Mouse (Mus musculus): ENCODE results near the gene Gm12166. TPM values are rescaled to one million over a fixed set of nuclear protein-coding genes. Genes with fewer than 3 reads are reported as not detected.
A peak's percentile ranks its signal among the peaks of the same experiment; 100 is the strongest.

The Gm12166 gene
- total and polyA plus RNA-seq, 3 experiments: 0.92 to 7.5 (median 3.5) TPM

DNA sequence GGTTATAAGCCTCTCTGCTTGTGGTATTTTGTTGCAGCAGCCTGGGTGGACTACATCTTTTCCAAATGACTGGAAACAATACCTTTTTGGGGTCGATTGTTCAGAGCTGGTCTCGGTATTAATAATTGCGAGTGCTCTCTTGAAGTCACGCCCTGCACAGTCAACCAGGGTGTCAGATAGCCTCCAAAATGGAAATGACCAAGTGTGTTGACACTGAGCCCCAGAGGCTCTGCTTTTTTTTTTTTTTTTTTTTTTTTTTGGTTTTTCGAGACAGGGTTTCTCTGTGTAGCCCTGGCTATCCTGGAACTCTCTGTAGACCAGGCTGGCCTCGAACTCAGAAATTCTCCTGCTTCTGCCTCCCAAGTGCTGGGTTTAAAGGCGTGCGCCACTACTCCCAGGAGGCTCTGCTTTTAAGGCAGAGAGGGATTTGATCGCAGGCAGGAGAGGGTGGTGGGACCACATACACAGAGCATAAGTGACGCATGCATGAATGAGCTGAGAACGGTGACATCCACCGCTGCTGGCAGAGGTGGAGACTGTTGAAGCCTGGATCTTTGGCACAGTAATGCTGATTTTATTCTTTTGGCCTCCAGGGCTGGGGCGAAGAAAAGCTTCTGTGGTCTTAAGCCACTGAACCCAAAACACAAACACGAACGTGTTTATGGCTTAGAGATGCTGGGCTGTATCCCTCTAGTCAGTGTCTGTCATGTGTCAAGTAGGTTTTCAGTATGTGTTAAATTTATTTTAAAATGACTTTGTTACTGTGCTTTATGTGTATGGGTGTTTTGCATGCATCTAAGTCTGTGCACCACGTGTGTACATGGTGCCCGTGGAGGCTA, 21.9 kb upstream of the Gm12166 start:
- no peak for DNase-seq

DNA sequence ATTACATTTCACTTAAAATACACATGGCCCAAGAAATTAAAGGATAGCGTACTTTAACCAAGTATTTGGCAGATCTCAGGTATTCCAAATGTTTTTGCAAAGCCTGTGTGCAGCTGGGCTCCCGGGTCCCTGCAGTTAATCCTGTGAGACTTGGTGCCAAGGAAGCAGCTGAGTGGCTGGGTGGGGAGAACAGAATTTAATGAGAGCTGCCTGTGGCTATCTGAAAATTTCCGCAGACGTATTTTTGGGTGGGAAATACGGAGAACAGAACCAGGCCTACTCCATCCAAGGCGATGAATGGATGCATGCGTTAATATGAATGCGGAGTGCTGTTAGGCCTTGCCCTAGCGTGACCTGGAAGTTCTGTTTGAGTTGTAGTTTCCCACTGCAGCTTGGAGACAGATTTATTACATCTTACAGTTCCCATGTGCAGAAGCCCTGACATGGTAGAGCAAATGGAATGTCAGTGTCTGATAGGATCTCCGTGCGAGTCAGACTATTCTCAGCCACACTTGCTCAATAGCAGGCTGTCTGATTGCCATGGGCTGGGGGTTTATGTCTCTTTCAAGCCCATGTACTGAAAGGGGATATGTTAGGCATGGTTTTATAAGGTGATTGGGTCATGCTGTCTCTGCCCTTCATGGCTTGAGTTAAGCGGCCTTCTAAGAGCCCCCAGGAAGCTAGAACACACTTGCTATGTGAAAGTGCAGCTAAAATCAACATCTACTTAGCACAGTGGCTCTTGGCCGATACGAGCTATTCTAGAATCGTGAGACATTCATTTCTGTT, 21.1 kb upstream of the Gm12166 start:
- no peak for DNase-seq

DNA sequence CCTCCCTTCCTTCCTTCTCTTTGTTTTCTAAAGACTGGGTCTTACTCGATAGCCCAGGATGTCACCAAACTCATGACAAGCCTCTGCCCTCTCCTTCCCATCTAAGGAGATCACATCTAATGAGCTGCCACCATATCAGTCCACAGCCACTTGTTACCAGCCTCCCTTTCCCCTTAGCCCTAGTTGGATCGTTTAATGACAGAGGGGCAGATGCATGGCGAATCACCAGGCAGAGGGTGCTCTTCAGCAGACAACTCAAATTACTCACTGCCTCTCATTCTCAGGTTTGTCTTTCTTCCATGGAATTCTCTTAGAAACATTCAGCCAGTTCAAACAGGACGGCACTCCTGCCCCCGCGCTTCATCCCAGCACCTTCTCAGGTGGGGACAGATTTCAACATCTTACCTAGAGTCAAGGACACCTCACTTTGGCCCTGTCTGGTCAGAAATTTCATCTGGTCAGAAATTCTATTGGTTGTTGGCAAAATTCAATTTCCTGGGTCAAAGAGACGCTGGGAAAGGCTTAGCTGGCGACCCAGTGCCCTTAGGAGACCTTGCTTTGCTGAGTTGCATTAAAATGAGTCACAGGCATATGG, 20.4 kb upstream of the Gm12166 start:
- no peak for DNase-seq

GRCm38 (mm10) chr11:46070789-46071188, 18.7 kb upstream of the Gm12166 start:
- no peak for DNase-seq

DNA sequence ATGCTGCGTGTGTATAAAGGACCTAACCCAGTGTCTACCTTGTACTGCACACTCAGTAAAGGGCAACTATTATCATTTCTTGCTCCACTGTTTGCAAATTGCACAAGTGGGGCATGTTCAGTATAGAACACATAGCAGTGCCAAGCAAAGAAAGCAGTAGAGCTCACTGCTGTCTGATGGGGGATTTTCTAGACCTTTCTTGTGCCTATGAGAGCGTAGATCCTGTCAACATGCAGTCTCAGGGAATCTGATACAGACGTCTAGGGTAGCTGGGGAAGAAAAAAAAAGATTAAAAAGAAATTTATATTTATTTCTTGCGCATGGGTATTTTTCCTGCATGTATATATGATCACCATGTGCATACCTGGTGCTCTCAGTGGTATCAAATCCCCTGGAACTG, 18.0 kb upstream of the Gm12166 start:
- no peak for DNase-seq

DNA sequence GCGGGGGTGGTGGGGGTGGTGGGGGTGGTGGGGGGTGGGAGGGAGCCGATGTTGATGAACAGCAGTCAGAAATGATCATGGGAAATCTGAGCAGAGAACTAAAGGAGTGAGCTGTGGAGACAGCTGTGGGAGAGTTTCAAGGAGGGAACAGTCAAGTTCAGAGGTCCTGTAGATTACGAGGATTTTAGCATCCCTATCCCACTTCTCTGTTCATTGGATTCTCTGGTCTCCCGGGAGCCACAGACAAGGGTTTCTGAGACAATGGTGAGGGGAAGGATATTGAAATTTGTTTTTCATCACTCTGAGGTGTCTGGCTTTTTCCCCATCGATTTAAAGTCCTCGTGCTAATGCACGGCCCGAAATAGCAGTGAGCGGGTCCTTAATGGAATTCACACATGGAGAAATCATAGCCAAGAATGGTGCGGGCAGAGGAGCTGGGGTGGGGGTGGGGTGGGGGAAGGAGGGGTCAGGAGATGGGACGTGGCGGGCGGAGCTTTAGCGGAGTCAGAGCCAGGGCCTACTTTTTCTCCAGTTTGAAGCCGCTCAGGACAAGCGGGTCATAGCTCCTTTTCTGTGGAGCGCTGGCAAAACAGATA, 17.4 kb upstream of the Gm12166 start:
- DNase-seq: no peak

GRCm38 (mm10) chr11:46068756-46069407, 16.8 kb upstream of the Gm12166 start:
- no peak for DNase-seq

GRCm38 (mm10) chr11:46067371-46068060, 15.4 kb upstream of the Gm12166 start:
- no peak for DNase-seq

GRCm38 (mm10) chr11:46065201-46066011, 13.3 kb upstream of the Gm12166 start:
- peak; percentile 90 for DNase-seq

DNA sequence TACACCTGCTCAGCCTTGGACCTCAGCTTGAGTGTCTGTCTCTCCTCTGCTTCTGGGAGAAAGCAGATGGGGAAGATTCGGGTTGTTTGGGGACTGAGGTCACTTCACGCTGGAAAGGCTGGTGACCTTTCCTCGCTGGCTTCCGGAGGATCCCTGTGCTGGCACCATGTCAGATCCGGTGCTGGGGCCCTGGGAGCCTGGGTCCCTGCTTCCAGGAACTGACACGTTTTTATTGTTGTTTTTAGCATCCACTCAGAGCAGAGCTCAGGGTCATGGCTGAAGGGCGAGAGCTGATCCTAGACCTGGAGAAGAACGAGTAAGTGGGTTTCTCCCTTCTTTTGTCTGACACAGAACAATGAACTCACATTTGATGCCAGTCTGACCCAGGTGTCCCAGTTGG, 12.6 kb upstream of the Gm12166 start:
- DNase-seq: peak; percentile 65

GRCm38 (mm10) chr11:46062993-46063731, 11.0 kb upstream of the Gm12166 start:
- DNase-seq: peak; percentile 56

GRCm38 (mm10) chr11:46062569-46062968, 10.4 kb upstream of the Gm12166 start:
- no peak for DNase-seq

DNA sequence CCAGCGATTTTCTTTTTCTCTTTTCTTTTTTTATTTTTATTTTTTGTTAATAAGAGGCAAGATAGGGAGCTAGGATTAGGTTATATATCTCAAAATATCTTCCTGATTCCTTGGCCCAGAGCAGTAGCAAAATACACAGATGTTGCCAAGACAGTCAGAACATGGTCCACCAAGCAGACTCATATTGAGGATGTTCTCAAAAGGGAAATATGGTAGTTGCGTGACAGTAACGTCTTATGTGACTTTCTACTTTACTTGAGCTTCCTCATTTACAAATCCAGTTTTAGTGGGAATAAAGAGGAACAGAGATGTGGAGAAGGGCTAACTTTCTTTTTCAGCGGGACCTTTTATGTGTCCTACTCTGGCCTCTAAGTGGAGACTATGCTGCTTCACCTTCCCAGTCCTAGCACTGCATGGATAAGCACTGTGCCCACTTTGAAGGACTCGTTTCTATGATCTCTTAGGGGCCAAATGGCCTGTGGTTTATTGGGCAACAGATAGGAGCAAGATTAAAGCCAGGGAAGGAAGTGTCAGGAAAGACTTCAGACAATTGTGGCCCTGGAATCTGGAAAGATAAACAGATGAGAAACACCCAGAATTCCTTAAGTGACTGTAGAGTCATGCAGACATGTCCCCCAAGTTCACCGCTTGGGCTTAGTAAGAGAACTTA, 9.8 kb upstream of the Gm12166 start:
- no peak for DNase-seq

- DNase-seq: no peak
Observed at GRCm38 (mm10) chr11:46060651-46061020, 8.5 kb upstream of the Gm12166 start.

DNA sequence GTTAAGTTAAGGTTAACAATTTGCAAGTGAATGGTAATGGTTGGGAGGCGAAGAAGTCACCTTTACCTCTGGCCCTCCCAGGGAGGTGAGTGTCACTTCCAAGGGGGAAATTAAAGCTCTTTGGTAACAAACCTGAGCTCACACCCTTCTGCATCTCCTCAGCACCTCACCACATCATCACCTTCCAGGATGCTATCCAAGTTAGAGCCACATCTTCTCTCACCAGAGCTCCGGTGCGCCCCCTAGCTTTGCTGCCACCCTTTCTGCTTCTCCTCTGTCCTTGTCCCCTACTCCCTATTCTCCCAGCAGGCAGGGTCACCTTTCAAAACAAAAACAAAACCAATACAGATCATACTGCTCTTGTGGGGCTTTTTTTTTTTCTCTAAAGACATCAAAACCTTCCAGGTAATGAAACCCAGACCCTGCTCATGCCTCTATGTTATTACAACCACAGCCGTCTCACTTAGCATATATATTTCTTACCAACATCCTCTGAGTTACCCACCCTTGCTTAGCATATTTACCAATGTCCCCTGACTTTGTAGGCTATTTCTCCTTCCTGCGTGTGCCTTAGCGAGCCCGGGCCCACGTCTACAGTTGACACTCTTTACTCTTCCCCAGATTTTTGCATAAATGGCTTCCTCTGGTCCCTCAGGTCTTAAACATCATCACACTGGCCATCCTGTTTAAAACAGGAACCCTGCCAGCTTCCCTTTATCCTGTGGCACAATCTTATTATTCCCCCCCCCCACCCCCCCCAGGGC, 7.9 kb upstream of the Gm12166 start:
- no peak for DNase-seq

- no peak for DNase-seq
Observed at GRCm38 (mm10) chr11:46058916-46059315, 6.8 kb upstream of the Gm12166 start.

- DNase-seq: no peak
Observed at GRCm38 (mm10) chr11:46058011-46058410, 5.9 kb upstream of the Gm12166 start.

DNA sequence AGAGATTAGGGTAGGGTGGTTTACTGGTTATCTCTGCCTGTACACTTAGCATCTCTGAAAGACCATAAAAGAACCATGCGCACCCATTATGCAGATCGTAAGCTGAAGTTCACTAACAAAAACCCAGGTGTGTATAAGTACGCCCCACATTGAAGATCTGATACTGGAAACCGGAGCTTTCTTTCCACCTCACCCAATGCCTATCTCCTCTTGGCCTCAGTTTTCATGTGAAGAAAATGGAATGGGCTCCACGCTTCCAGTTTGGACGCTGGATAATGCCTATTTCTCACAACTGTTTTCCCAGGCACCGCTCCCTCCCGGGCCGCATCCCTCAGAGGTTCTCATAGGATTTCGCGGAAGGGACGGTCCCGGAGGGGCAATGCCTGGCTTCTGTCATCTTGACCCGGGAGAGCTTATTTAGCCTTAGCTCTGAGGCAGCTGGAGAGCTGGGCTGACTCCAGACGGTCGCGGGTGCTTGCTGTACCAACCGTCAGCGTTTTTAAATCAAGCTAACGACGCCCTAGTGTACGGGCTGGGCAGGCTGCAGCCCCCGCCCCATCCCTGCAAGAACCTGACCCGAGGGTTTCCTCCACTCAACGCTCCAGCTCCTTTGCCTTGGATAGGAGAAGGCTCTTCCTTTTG, 4.8 kb upstream of the Gm12166 start:
- DNase-seq: no peak
